Mouse (Mus musculus) megakaryocyte, embryonic 14.5 days (primary cell): ENCODE data around the gene Ap1g1.

ENCODE experiments used
- FLI1 ChIP-seq: IDR thresholded peaks from 2 replicates; pipeline ENCODE4 v1.6.1; 2012; ENCODE audit warnings: low read length, inconsistent platforms, mixed read lengths
- GATA1 ChIP-seq: IDR thresholded peaks from 3 replicates; pipeline ENCODE4 v1.6.1; 2012; ENCODE audit warnings: mixed read lengths, low read length, inconsistent platforms, borderline replicate concordance

GRCm38 (mm10) chr8:109795166-109795565, 16.8 kb downstream of the Ap1g1 start:
- TF ChIP-seq GATA1 = no peak
- no peak for TF ChIP-seq FLI1
